Mouse (Mus musculus) cortical plate, adult 2 months (tissue): ENCODE measurements around the gene Parvb. TPM values are rescaled to one million over a fixed set of nuclear protein-coding genes. Genes with fewer than 3 reads are reported as not detected.

ENCODE experiments used
- H3K27ac ChIP-seq: fragments of 200-500 bp; 2 replicates; pipeline ENCODE4 v1.5.1; 2012; ENCODE audit warnings: low read length, control low read depth, inconsistent platforms; ENCODE audit not compliant: insufficient read depth
- H3K4me1 ChIP-seq: fragments of 200-500 bp; 2 replicates; pipeline ENCODE4 v1.6.1; 2011; ENCODE audit warnings: low read length; ENCODE audit not compliant: control insufficient read depth, insufficient read depth
- H3K4me3 ChIP-seq: fragments of 200-500 bp; 2 replicates; pipeline ENCODE4 v1.5.1; 2011; ENCODE audit warnings: mild to moderate bottlenecking, low read length, control low read depth; ENCODE audit not compliant: insufficient read depth
- CTCF ChIP-seq: fragments of 200-500 bp; IDR thresholded peaks from 2 replicates; pipeline ENCODE4 v1.5.1; 2011; ENCODE audit warnings: mild to moderate bottlenecking, control low read depth, low read length; ENCODE audit not compliant: insufficient read depth; ENCODE audit errors: extremely low read depth
- POLR2A ChIP-seq: fragments of 200-500 bp; IDR thresholded peaks from 2 replicates; pipeline ENCODE4 v1.6.1; 2011; ENCODE audit warnings: mild to moderate bottlenecking, low read length, control low read depth; ENCODE audit not compliant: insufficient read depth; ENCODE audit errors: extremely low read depth
- polyA plus RNA-seq: library from polyadenylated mRNA; depleted of rRNA; stranded (reverse); fragments of >200 nt; gene quantifications from 2 replicates; pipeline ENCODE4 v1.2.3, GENCODE M21; 2012

Parvb gene
- polyA plus RNA-seq, 1 experiment: 13.8 TPM

DNA sequence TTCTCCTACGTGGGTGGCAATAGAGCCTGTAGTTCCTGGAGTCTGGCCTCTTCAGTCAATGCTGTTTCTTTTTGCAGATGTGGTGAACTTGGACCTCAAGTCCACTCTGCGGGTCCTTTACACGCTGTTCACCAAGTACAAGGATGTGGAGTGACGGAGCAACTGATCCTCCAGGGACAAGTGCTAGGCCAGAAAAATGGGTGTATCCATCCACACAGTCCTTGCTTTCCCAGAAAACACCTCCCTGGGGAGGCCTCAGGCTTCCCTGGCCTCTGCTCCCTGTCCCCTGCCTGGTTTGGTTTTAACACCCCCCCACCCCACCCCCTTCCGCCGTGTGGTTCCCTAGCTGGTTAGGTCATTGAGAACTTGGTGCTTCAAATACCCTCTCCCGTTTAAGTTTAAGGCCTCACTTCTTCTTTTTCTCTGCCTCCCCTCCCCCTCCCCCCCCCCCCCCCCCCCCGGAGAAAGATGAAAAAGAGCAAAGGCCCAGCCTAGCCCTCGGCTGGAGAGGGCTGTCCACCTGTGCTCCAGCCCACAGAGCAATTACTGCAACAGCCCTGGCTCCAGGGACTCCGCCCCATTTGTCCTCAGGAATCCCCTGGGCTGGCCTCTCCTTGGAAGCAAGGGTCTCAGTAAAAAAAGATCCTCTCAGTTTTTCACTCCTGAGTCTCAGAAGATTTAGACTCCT lies 81.2 kb downstream of the Parvb start:
- TF ChIP-seq CTCF (no peak), POLR2A (no peak)
- Histone ChIP-seq H3K27ac (no peak overlapping the region), H3K4me3 (no peak overlapping the region), H3K4me1 (peaks cover 3% of the 10 kb centered on the region; the same call in 1 of the 2 replicates)

GRCm38 (mm10) chr15:84313566-84313878 lies 81.7 kb downstream of the Parvb start:
- no peak for TF ChIP-seq POLR2A
- no peak for TF ChIP-seq CTCF
- Histone ChIP-seq H3K4me1 (peaks cover 3% of the 10 kb centered on the region; the same call in 1 of the 2 replicates), H3K4me3 (no peak overlapping the region), H3K27ac (no peak overlapping the region)

DNA sequence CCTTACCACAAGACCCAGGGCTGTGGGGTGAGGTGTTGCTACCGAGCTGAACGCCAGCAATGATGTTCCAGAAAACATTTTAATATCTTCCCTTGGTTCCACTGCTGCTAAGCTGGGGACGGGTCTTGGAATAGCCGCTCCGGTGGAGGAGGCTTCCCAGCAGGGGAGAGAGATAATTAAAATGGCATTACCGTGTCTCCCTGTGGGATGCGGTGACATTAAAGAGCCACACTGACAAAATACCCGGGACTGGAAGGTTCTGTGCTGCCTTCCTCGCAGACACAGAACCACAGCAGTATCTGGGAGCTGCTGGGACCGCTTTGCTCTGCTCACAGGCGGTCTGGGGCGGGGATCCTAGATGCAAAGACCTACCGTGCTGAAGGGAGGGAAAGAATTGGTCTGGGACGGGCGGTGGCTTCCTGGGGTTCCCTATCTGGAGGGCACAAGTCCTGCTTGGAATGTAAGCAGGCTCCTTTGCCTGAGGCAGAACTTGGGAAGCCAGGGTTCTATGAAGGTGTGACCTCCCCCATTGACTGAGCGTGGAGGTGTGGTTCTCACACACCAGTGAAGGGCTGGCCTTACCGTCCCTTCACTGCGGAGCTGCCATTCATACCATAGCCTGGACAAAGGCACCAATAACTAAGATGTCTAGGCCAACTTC lies 82.7 kb downstream of the Parvb start:
- peaks cover 2% of the 10 kb centered on the region; the same call in 1 of the 2 replicates for H3K4me1 ChIP-seq
- TF ChIP-seq CTCF (no peak), POLR2A (no peak)
- no peak overlapping the region for H3K4me3 ChIP-seq
- H3K27ac ChIP-seq: no peak overlapping the region

DNA sequence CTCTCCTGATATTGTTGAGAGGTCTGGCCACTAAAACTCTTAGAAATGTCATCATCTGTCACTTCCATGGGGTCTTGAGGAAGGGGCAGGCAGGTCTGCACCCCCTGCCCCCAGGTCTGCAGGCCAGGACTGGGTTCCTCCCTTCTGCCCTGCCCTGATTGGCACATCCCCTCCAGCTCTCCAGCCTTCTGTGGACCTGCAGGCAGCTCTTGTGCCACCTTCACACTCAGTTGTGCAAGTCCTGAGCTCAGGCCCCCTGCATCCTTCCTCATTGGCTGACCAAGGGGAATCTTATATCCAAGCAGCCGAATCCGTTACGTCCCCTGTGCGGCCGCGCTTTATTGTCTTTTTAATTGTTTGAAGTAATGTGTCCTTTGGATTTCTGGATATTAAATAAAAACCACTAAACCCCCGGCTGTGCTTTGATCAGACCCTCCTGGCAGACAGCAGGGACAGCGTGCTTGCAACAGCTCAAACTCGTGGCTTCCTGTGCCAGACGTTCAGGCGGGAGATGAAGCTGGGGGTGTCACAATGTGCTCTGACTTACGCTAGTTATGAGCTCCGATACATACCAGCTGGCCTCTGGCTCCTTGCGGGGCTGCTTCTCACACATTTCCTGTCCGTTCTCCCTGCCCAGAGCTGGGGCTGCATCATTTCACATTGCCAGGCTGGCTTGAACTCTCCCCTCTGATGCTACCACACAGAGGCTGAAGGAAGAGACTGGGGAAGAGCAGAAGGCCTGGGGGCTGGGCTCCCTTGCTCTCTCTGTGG lies 83.6 kb downstream of the Parvb start:
- TF ChIP-seq CTCF (no peak), POLR2A (no peak)
- 0 out of 2 replicates have a peak, but pooled peaks cover 2% of the 10 kb centered on the region for H3K4me1 ChIP-seq
- H3K4me3 ChIP-seq: no peak overlapping the region
- no peak overlapping the region for H3K27ac ChIP-seq

DNA sequence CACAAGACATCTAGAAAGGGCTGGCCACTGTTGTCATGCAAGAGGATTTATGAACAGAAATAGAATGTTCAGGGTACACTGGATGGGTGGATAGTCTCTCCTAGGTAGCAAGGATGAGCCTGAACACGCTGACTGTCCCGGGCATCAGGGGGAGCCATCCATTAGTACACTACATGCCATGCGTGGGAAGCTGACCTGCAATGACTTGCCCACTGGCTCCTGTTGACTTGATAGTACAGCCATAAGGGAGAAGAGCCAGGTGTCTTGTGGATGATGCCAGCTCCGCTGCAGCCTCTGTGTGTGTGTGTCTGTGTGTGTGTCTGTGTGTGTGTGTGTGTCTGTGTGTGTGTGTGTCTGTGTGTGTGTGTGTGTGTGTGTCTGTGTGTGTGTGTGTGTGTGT lies 87.5 kb downstream of the Parvb start:
- TF ChIP-seq POLR2A (no peak), CTCF (no peak)
- no peak overlapping the region for H3K4me3 ChIP-seq

GRCm38 (mm10) chr15:84321544-84322174 lies 89.8 kb downstream of the Parvb start:
- Histone ChIP-seq H3K4me3 (no peak overlapping the region), H3K27ac (no peak overlapping the region), H3K4me1 (no peaks in the 10 kb centered on the region)
- no peak for TF ChIP-seq CTCF
- no peak for TF ChIP-seq POLR2A

More for the DNA sequence above, 87.5 kb downstream of the Parvb start:
- 0 out of 2 replicates have a peak, but pooled peaks cover 2% of the 10 kb centered on the region for H3K4me1 ChIP-seq
- no peak overlapping the region for H3K27ac ChIP-seq

- no peaks in the 10 kb centered on the region for H3K4me1 ChIP-seq
- H3K27ac ChIP-seq: peak within 1 kb of the TSS; percentile 36; the same call in 1 of the 2 replicates
- no peak within 1 kb of the TSS for H3K4me3 ChIP-seq
- TF ChIP-seq CTCF (no peak), POLR2A (no peak)
Measured at GRCm38 (mm10) chr15:84323966-84324869, 92.4 kb downstream of the Parvb start, which contains the start of gene Parvg. Parvg (plus strand) TSS chr15:84324026.

DNA sequence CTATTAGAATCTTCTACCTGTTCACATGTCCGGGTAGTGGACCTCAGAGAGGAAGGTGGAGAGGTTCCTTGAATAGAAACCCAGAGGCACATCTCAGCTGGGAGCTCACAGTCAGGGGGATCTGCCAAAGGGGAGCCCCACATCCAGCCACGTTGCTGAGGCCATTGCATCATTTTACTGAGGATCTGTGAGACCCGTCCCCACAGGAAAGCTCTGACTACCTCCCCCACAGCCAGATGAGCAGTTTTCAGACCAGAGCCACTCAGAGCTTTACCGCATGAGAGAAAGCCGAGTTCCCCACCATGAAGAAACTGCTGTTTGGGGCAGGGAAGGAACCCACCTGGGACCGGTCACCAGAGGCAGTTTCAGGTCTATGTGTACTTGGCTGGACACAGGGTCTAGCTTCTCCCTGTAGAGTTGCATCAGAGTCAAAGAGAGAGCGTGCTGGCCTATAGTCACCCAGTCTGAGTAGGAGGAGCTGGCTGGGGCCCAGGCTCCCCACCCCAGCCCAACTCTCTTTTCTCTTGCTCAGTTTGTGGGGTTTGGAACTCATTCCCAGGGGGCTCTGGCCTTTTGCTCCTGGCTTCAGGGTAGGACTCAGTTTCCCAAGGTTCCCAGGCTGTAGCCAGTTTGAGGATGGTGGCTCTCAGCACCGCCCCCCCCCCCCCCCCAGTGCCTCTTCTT lies 93.2 kb downstream of the Parvb start:
- Histone ChIP-seq H3K4me1 (no peaks in the 10 kb centered on the region), H3K4me3 (no peak overlapping the region), H3K27ac (peak overlapping the region; percentile 36; the same call in 1 of the 2 replicates)
- TF ChIP-seq CTCF (no peak), POLR2A (no peak)

DNA sequence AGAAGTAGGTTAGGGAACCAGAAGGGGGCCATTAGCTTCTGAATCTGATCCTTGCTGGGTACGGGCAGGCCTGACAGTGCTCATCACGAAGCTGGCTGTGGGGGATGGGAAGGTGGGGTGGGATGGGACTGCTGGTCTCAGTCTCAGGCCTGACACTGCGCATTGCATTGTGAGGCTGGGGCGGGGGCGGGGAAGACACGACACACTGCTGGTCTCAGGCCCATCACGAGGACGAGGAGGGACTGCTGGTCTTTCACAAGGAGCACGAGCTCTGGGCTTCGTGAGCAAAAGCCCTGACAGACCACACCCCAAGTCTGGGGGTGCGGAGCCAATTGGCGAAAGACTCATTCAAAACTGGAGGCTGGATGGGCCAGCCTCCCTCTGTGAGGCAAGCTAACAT lies 93.9 kb downstream of the Parvb start:
- TF ChIP-seq CTCF: no peak
- no peak overlapping the region for H3K4me3 ChIP-seq
- H3K4me1 ChIP-seq: no peaks in the 10 kb centered on the region
- H3K27ac ChIP-seq: no peak overlapping the region
